Mouse (Mus musculus) kidney, adult 9 months (tissue): ENCODE data around the gene Dqx1.

Experiments used
- DNase-seq: peaks from one replicate; pipeline ENCODE4 v3.0.0; 2022

Gene Dqx1

DNA sequence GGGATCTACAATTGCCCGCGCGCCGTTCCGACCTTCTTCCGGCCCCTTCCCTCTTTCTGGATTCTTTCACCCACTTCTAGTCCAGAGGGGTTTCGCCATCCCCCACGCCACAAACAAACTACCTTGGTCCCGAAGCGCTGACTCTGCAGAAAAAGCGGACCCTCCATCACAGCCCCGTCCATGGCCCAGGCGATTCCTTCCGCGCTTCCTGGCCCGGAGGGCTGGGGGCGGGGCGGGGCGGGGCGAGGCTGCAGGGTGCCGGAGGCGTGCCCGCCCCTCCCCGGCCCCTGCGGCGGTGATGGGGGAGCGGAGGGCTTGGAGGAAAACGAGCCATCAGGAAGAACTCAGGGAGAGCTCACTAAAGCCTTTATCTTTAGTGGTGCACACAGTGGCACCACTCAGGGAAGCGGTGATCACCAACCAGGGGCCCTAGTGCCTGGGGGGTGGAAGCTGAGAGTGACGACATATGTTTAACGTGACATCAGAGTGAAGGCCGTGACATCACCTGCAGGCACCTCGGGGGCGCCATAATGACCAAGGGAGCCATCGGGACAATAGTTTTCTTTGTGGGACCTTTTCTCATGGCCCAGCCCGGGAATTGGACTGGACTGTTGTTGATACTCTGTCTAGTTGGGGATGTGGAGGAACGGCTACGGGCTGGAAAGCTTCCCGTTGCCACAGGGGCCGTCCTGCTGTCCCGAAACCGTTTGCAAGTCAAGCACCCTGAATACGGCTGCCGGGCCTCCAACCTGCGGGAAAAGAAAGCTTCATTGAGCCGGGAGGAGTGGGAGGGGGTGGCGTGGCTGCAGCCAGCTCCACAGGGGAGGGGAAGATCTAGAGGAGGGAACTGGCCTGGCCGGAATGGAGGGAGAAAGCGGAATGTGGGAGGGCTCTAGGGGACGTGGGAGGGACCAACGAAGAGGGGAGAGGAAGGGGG, 24.1 kb upstream of the Dqx1 start, which contains the start of the genes Dok1 and Loxl3:
TSS of gene Dok1 (minus strand) at position 223 of the 937 bp plus-strand sequence.
TSS of gene Loxl3 (plus strand) at position 925 of the 937 bp plus-strand sequence.
- DNase-seq: peak; percentile 54

DNA sequence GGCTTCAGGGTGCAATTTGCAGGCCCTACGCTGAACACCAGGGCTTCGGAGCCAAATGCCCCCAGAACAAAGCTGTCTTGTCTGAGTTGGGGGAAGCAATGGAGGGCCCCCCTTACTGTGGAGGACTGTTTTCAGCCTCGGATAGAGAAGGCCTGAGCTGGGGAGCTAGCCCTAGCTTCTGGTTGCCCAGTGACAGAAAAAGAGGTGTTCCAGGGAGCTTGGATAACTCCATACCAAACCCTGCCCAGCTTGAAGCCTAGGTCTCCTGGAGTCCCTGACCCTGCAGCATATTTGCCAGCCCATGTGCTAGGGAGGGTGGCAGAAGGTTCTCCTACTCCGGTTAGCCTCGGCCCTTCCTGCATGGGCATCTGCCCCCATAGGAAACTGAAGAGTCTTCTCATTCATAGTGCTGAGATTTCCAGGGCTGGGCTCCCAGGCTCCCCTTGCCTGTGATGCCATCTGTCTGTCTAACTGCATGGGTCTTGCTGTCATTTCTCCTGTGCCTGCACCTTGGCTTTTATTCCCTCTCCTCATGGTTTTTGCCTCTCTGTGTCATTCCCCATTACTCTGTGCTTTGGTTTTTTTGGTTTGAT, 23.1 kb upstream of the Dqx1 start:
- DNase-seq: no peak

DNA sequence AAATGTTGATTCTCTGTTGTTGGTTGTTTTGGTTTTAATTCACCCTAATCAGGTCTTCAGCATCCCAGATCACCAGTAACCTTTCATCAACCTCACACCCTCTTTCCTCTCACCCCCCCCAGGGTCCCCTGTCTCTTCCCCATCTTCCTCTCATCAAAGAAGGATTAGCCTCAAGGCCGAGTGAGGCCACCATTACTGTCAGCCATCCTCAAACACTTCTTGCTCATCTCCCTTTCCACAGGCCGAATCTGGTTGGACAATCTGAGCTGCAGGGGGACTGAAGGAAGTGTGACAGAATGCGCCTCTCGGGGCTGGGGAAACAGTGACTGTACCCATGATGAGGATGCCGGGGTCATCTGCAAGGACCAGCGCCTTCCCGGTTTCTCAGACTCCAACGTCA, 20.5 kb upstream of the Dqx1 start:
- DNase-seq: no peak

DNA sequence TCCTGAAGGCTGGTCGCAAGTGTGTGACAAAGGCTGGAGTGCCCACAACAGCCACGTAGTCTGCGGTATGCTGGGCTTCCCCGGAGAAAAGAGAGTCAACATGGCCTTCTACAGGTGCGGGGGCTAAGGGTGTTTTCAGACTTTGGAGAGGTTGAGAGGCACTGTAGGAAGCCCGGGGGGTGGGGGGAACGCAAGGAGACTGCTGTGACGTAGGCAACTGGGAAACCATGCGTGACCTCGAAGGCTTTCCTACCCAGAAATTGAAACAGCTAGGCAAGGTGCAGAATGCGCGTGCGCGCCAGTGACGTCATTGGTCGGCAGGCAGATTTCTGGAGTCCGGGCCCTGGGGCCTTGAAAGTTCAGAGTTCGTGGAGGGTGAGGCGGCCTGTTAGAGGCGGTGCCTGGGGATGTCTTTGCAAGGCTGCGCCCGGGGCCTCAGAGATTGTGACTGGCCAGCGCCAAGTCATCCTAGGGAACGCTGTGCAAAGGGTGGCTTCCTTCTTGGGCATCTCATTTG, 19.1 kb upstream of the Dqx1 start:
- DNase-seq: peak; percentile 98

DNA sequence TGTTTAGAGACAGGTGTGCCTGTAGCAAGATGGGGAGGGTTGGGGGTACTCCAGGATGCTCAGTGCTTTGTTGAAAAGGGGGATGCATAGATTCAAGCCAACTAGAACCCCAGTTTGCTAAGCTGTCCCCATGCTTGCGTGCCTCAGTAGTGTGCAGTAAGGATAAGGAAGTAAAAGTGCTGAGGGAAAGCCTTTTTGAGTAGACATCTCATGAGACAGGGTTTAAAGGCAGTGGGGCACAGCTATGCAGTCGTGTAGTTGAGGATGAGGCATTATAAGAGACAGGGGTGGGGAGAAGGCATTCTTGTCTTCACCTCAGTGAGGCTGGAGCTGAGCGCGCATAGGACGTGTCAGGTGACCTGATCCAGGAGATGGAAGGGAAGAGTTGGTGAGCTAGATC, 17.0 kb upstream of the Dqx1 start:
- no peak for DNase-seq

DNA sequence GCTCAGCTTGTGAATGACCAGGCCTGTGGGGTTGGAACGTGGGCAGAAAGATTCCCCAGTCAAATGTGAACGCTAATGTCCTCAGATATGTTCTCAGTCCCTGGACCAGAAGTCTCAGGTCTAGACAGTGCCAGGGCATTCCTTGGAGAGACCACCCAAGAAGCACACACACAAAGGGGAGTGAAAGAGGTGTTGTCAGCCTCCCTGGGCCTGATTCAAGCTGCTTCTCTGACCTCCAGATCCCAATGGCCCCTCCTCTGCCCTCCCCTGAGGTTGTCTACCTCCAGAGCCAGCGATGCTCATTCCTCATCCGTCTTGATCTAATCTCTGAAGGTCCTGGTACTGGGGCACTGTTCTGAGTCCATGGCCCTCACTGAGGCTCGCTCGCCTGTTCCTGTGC, 14.1 kb upstream of the Dqx1 start:
- DNase-seq: no peak

DNA sequence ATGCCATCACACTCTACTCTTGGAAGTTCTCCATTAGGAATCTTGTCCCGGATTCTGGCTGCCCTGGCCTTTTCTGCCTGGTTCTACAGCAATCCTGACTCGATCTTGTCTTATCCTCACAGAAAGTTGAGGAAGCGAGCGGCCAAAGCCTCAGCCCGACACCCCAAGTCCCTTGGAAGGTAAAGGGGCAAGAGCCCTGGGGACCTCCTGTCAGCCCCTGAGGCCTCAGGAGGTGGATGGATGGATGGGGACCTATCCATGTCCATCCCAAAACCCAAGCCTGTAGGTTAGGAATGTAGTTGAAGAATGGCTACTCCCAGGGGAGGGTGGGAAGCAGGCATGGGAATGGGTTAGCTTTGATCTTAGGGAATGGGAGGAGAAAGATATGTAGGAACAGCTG, 13.7 kb upstream of the Dqx1 start:
- DNase-seq: no peak

DNA sequence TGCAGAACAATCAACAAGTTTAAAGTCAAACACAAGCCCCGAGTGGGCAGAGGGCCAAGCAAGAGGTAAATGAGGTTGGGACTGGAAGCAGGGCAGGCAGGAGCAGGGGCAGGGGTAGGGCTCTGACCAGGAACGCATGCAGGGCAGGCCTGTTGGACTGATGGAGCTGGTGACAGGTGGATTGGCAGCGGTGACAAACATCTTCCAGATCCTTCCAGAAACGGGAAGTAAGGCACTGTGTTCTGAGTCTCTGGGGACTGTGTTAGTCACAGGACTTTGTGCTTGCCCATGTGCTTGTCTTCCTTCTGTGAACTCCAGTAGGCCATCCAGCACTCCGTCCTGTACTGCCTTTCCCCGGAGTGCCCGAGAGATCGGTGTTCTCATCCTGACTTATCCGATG, 12.9 kb upstream of the Dqx1 start:
- no peak for DNase-seq

DNA sequence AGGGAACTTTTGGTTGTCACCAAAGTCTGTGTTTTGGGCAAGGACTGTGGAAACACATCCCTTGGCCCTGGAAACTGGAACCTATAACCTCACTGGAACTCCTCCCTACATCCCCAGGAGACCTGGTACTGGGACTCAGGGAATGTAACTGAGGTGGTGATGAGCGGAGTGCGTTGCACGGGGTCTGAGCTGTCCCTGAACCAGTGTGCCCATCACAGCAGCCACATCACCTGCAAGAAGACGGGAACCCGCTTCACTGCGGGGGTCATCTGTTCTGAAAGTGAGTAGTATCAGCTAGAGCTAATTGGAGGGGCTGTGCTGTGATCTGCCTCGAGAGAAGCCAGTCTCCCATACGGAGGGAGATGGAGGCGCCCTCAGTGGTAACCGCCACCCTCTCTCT, 8.3 kb upstream of the Dqx1 start:
- DNase-seq: no peak

DNA sequence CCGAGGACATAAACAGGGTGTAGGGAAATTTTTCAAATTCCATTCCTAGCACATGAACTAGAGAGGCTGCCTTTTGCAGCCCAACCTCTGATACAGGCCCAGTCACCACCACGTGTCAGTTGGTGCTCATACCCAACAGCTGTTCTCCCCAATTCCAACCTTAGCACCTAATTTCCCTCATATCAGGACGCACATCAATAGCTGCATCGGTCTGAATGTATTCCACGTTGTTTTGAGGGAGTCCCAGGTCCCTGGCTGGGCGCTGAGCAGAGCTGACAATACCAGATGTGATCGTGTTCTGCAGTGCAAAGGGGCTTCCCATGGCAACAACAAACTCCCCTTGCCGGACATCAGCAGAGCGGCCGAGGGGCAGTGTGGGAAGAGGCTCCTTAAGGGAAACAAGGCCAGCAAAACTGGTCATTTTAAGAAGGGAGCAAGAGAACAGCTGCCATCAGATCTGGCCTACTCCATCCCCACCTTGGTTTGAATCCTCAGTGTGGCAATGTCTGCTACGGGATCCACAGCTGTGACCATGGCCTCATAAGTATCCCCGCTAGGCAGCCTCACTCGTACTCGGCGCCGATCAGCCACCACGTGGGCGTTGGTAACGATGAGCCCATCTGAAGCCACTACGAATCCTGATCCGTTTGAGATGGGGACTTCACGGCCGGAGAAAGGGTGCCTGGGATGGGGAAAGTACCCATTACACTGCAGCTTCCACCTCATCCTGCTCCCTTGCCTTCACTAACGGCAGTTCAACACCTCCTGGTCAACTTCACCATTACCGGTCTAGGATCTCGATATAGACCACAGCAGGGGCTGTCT, 4.3 kb upstream of the Dqx1 start:
- no peak for DNase-seq

DNA sequence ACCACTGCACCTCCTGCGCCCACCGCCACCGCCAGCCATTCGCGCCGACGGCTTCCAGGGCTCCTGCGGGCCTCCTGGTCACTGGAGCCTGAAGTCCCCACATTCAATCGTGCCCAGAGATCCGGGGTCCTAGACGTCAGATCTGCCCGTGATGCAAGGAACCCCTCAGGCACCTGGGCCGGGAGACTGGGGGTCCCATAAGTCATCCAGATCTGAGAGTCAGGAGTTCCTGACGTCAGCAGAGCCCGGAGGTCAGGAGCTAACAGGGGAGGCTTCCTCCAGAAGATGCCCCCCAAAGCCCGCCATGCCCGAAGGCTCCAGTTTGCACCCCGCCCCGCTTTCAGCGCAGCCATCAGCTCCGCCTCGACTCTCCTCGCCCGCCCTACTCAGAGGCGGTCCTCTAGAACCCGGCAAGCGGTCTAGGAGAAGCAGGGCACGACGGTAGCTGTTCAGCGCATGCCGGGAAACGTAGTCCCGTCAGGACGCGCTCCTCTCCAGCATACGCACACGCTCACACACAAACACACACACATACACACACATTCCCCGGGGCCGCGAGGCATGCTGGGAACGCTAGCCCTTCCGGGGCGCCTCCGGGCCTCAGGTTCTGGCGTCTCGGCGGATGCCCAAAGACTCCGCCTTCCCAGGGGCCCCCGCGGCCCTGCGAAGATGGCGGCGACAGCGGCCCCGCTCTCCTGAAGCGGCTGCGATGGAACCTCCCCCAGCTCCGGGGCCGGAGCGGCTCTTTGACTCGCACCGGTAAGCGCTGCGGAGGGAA, 3.4 kb upstream of the Dqx1 start, which contains the start of gene Aup1:
TSS of gene Aup1 (plus strand) at position 448 of the 778 bp plus-strand sequence.
- DNase-seq: peak; percentile 98

DNA sequence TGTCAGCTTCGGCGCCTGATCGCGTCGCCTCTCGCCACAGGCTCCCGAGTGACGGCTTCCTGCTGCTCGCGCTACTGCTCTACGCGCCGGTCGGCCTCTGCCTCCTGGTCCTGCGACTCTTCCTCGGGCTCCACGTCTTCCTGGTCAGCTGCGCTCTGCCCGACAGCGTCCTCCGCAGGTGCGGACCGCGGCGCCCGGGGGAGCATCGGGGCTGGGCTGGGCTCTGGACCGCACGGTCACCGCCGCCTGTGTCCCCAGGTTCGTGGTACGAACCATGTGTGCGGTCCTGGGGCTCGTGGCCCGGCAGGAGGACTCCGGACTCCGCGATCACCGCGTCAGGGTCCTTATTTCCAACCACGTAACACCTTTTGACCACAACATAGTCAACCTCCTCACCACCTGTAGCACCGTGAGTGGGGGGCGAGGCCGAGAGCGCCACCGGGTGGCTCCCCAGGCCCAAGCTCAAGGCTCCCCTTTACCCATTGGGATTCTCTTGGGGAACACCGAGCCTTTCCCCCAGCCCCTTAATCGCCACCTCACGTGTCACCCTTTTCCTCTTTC, 2.7 kb upstream of the Dqx1 start, which contains the start of gene Htra2:
TSS of gene Htra2 (minus strand) at position 403 of the 561 bp plus-strand sequence.
- DNase-seq: peak; percentile 51

DNA sequence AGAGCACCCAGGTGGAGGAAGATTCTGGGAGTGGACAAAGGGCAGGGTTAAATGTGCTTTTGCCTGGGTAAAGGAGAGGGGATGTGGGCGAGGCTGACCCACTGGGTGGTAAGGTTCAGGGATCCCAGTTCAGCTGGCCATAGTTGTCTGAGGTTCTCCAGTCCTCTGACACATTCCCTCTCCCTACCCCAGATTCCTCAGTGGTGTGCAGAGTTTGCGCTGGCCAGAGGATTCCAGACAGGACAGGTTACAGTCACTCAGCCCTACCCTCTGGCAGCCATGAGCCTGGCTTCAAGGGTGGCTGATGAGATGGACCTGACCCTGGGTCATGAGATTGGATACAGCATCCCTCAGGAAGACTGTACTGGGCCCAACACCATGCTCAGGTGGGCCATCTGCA, 1.1 kb downstream of the Dqx1 start:
- no peak for DNase-seq

DNA sequence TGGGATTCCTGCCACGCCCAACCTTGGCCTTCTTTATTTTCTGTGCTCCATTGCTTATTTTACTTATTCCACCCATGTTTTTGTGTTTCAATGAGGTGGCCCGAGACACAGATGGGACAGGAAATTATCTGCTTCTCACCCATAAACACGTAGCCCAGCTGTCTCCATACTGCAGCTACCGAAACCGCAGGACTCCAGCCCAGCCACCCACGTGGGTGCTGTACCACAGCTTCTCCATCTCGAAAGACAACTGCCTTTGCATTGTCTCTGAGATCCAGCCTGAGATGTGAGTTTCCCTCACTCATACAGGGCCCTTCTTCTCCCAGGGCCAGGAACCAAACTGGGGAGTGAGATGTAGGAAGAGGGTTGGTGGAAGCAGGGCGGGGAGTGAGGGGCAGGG, 8.4 kb downstream of the Dqx1 start:
- no peak for DNase-seq

DNA sequence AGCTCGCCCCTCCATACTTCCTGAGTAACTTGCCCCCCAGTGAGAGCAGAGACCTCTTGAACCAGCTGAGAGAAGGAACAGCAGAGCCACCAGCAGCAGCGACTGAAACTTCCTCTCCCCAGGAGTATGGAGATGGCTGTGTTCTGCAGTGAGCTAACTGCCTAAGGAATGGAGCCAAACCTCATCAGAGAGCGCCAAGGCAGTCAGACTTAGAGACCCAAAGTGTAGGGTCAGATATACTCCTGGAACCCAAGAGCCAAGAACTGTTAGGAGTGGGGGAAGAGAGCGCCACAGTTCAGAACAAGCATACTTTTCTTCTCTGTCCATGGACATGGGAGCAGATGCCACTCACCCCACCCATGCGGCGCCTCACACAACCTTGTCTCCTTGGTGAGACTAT, 8.8 kb downstream of the Dqx1 start:
- DNase-seq: no peak

DNA sequence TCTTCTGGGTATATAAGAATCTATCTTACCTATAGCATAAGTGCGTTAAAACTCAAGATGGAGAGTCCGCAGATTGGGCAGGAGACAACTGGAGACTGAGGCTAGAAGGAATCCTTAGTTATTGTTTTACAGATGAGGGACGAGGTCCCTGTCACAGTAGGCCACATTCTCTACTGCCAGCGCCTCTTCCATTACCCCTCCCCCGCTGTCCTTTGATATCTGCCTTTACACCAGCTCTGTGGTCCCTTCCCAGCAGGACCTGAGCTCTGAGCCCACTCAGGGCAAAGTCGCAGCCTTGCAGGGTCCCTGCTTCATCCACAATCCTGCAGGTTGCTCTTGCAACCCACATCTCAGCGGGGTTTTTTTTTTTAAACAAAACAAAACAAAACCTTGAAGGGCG, 10.6 kb downstream of the Dqx1 start:
- no peak for DNase-seq

DNA sequence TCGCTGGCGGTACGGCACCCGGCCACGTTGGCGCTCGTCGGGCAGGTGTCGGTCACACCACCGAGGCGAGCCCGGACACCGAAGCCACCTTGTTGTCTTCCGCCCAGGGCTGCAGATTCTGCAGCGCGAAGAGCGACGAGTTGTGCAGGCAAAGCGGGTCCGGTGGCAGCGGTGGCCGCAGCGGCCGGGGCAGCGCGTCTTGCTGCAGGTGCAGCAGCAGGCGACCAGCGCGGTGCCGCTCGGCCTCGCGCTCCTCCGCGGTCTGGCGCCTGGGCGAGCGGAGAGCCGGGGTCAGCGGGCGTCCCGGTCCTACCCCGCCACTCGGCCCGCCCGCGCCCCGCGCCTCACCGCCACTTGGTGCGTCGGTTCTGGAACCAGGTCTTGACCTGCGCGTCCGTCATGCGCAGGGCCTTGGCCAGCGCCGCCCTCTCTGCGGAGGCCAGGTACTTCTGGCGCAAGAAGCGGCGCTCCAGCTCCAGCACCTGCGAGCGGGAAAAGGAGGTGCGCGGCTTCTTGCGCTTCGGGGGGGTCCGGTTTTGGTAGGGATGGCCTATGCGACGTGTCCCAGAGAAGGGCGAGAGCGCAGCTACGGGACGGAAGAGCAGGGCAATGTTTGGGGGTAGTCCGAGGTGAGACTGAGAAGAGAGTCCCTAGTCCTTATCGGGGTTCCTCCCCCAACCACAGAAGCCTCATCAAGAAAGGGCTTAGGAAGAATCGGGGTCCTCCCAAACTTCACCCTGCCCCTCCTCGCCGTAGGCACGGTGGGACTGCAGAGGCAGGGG, 11.3 kb downstream of the Dqx1 start:
- DNase-seq: no peak

DNA sequence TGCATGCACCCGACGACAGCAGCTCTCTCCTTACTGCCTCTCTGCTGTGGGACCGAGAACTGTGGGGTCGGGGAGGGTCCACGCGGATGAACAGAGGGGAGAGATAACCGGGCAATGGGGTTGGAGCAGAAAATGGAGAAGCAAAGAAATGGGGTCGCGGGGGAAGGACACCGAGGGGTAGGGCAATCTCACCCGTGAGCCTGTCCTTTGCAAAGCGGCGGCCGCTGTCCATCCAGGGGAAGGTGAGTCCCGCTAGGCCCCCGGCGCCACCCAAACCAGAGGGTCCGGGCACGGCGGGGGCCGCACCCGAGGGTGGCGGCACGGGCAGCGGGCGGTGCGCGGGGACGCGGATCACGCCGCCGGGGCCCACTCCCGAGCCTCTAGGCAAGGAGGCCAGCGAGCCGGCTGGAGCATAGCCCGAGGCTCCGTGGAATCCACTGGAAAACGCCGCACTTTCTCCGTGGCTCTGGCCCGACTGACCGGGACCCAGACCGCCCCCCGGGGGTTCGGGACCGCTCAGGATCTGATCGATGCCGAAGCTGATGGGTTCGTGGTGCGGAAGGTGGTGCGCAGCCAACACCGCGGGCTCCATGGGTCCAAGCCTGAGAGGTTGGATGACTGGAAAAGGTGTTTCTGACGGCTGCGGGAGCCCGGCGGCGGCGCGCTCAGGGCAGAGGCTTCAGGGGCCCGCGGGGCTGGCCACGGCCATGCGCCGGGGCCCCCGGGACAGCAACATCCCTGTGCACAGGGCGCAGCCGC, 12.0 kb downstream of the Dqx1 start:
- no peak for DNase-seq

DNA sequence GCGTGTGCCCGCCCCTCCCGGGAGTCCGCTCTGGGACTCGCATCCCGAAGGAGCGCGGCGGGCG, 12.4 kb downstream of the Dqx1 start, which contains the start of gene Tlx2:
TSS of gene Tlx2 (minus strand) at position 47 of the 64 bp plus-strand sequence.
- DNase-seq: no peak

DNA sequence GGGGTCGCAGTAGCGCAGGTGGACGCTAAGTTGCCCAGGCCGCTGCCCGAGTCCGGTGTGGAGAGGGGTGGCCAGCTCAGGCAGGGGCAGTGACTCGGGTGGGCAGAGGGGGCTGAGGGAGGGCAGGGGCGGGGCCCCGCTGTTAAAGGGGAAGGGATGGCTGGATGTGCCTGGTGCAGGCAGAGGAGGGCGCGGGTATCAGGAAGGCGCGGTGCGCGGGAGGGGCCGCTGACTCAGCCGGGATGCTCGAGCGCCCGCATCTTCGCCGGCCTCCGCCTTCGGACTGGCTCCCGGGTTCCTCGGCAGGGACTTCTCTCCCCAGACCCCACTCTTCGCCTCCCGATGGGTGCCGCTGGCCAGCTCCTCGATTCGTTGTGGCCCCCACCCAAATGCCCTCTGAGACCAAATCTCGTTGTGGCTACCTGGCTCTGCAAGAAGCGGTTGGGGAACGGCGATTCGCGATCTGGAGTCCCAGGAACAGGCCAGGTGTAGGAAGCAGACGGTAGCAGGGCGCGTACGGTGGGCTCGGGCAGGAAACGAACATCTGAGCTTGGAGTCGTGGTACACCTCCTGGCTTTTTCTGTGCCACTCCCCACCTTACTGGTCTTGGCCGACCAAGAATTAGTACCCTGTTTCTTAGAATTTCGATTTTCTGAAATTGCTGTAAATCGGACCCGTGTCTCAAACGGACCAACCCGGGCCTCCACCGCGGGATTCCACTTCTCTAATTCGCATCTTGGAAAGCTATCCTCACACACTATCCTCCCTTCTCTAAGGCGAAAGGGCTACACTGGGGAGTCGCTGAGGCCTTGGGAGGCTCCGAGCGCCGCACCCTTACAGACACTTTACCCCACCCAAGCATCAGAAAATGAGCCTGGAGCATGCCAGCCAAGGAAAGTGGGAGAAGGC, 12.9 kb downstream of the Dqx1 start:
- no peak for DNase-seq
